Mouse (Mus musculus) lung, adult 2 months (tissue): Measurements from ENCODE around the gene Rtn4rl1.

Source experiments
- CTCF ChIP-seq: fragments of 200-500 bp; IDR thresholded peaks from 2 replicates; pipeline ENCODE4 v1.5.1; 2011; ENCODE audit warnings: mild to moderate bottlenecking, low read length, control low read depth; ENCODE audit not compliant: insufficient read depth
- POLR2A ChIP-seq: fragments of 200-500 bp; IDR thresholded peaks from 2 replicates; pipeline ENCODE4 v1.6.1; 2011; ENCODE audit warnings: low read depth, mild to moderate bottlenecking, control low read depth, low read length, borderline replicate concordance; ENCODE audit errors: extremely low read depth

DNA sequence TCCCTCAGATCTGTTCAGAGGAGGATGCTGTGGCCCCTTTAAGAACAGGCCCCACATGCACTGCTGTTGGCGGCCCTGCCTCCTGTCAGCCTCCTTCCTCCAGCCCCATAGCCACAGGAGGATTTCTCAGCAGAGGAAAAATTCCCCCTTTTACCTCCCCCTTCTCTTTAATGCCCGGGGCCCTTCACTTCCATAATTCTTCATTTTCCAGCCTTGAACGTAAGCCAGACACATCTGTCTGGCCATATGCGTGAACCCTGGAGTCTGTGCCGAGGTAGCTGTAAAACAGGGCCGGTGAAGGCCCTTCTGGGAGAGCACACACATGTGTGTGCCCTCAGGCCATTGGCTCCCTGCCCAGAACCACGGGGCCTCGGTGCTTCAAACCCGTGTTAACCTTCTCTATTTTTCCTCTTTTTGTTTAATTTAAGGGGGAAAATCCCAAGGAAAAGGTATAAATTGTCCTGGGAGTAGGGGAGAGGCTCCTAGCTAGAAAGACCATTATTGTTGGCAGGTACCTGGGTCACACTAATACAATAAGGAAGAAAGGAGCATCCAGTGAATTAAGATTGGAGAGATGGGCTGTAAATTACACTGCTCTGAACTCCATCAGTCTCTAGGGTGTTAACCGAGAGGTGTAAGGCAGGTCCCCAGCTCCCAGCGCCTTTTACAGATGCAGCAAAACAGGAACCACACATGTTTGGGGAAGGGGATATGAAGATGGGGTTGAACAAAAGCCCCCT, 46.3 kb upstream of the Rtn4rl1 start:
- no peak for TF ChIP-seq CTCF
- TF ChIP-seq POLR2A = no peak
